Mouse (Mus musculus): ENCODE results near the gene Mfap2. TPM values are rescaled to one million over a fixed set of nuclear protein-coding genes. Genes with fewer than 3 reads are reported as not detected.

Mfap2 gene
- polyA plus RNA-seq (2017; shearing (Covaris generic)): not detected

GRCm38 (mm10) chr4:141010118-141010517 lies at the start of gene Mfap2:
Gene Mfap2 (plus strand): TSS chr4:141010418.

GRCm38 (mm10) chr4:140960781-140961466 lies 49.3 kb upstream of the Mfap2 start, which contains the start of gene Sdhb:
Gene Sdhb (plus strand): TSS chr4:140961203.

DNA sequence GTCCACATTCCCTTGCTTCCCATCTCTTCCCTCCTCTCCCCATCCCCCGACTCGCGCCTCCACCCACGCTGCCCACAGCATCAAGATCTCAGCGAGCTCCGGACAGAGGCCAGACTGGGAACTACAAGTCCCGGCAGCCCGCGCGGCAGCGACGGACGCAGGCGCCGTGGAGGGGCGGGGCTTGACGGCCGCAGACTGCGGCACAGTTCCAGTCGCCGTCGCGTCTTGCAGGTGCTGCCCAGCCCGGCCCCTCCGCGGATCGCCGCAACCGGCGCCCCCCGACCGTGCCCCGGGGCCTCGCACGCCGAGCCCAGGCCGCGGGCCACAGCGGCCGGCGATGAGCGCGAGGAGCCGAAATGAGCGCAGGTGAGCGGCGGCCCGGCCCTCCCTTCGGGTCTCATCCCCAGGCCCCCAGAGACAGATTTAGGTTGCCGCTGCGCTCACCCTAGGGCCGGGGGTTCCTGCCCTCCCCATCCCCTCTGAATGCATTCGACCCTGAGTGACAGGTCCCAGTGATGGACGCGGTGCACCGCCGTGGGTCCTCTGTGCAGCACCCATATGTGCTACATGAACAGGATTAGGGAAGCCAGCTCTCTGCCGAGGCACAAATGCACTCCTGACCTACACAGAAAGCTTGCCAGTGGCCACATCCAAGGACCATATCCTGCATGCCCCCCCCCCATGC lies 23.4 kb upstream of the Mfap2 start, which contains the start of gene Atp13a2:
Atp13a2 (plus strand) TSS at position 163 of the 685 bp plus-strand sequence.

DNA sequence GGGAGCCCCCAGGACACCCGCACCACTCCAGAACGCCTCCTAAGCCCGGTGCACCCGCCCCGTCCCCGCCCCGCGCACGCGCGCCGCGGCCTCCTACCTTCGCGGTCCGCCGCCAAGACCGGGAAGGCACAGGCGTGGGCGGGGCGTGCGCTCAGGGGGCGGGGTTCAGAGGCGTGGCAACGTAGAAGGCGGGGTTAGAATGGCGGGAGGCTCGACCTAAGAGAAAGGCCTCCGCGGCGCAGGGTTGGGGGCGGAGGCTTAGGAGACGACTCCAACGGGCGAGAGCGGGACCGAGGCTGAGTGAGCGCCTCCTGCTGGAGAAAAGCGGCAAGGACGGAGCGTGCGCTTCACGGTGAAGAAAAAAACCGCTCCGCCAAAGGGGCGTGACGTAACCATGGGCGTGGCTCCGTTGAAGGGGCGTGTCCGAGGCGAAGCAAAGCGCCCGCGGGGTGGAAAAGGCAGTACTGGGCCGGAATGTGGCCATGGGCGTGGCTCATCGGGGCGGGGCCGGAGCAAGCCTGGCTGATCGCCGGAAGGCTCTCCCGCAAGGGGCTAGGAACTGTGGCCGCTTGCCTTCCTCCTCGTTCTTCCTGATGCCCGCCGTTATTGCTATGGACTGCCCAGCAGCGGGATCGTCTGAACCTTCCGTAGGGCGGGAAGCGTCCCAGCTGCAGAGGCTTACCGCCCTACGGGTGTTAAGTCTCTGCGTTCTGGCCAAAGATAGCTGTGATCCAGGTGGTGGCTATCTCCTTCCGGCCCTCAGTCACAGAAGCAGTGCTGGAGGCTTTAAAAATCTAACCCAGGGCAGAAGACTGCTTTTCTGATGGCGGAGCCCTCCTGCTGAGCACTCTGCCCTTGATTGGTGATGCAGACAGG lies 50.4 kb downstream of the Mfap2 start, which contains the start of gene Crocc:
Crocc (minus strand) TSS at position 125 of the 876 bp plus-strand sequence.

Other genes with a start within 250 kb of the Mfap2 start
- gene Padi4, start 236.2 kb upstream of the Mfap2 start, polyA plus RNA-seq (2017; shearing (Covaris generic)): 0.84 TPM
- gene Padi3, start 199.8 kb upstream of the Mfap2 start, polyA plus RNA-seq (2017; shearing (Covaris generic)): 0.28 TPM
- gene Padi1, start 164.6 kb upstream of the Mfap2 start, polyA plus RNA-seq (2017; shearing (Covaris generic)): 0.51 TPM
- 13.2 TPM for gene Padi2, start 104.1 kb upstream of the Mfap2 start, polyA plus RNA-seq (2017; shearing (Covaris generic))
- 268 TPM for gene Sdhb, start 49.2 kb upstream of the Mfap2 start, polyA plus RNA-seq (2017; shearing (Covaris generic))
- 58.0 TPM for gene Atp13a2, start 23.5 kb upstream of the Mfap2 start, polyA plus RNA-seq (2017; shearing (Covaris generic))
- 5.6 TPM for gene Crocc, start 50.1 kb downstream of the Mfap2 start, polyA plus RNA-seq (2017; shearing (Covaris generic))
- gene Necap2, start 67.9 kb downstream of the Mfap2 start, polyA plus RNA-seq (2017; shearing (Covaris generic)): 141 TPM
- 0.49 TPM for gene Spata21, start 77.9 kb downstream of the Mfap2 start, polyA plus RNA-seq (2017; shearing (Covaris generic))
- 62.5 TPM for gene Szrd1, start 129.4 kb downstream of the Mfap2 start, polyA plus RNA-seq (2017; shearing (Covaris generic))
- 22.4 TPM for gene Fbxo42, start 137.5 kb downstream of the Mfap2 start, polyA plus RNA-seq (2017; shearing (Covaris generic))
- 5.5 TPM for gene Rsg1, start 203.5 kb downstream of the Mfap2 start, polyA plus RNA-seq (2017; shearing (Covaris generic))
- gene Arhgef19, start 229.1 kb downstream of the Mfap2 start, polyA plus RNA-seq (2017; shearing (Covaris generic)): not detected